Mouse (Mus musculus): ENCODE measurements around the gene Rnf10. TPM values are rescaled to one million over a fixed set of nuclear protein-coding genes. Genes with fewer than 3 reads are reported as not detected.
A peak's percentile ranks its signal among the peaks of the same experiment; 100 is the strongest.
"Not testable (repeated sequence)": the region's sequence is repeated elsewhere in the genome, so short reads cannot be mapped to it uniquely, and the experiment has no call there.

The Rnf10 gene
- total RNA-seq, 1 experiment = 134 TPM

DNA sequence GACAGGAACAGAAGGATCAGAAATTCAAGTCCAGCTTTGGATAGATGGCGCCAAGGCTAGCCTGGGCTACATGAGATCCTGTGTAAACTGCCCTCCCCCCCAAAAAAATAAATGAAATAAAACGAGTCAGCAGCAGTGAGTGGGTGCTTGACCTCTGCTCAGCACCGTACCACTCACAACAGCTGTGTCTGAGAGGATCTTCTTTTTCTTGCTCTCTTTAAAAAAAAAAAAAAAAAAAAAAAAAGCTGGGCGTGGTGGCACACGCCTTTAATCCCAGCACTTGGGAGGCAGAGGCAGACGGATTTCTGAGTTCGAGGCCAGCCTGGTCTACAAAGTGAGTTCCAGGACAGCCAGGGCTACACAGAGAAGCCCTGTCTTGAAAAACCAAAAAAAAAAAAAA lies 29.5 kb upstream of the Rnf10 start:
- DNase-seq (ENCODE audit: low read depth, low spot score); in situ Hi-C loops (cut with MboI; ENCODE audit: low sequenced_read_pairs in 2 of 2, unreplicated experiment in 2 of 2); H3K4me3 ChIP-seq (ENCODE audit: insufficient read depth in 1 of 2, low read depth in 1 of 2, low read length in 2 of 2, poor library complexity in 1 of 2, severe bottlenecking in 1 of 2); H3K27ac ChIP-seq (ENCODE audit: insufficient read depth, low read depth, low read length, poor library complexity, severe bottlenecking); H3K4me1 ChIP-seq (ENCODE audit: control insufficient read depth in 2 of 2, insufficient read depth in 2 of 2, low read length in 2 of 2, poor library complexity in 1 of 2); H3K9me3 ChIP-seq (ENCODE audit: control insufficient read depth, insufficient read depth, low read depth, low read length); H3K9ac ChIP-seq (ENCODE audit: insufficient read depth, low read depth, low read length, poor library complexity, severe bottlenecking): not testable (repeated sequence)
- 0 out of 2 replicates have a peak, but pooled peaks have one; percentile 44 for TF ChIP-seq ZNF384 (IDR thresholded peaks at IDR 0.05; ENCODE audit: low read depth, low read length)
- peaks cover 15% of the 10 kb centered on the region for H3K36me3 ChIP-seq (ENCODE audit: control insufficient read depth, insufficient read depth, low read length, poor library complexity, severe bottlenecking)

DNA sequence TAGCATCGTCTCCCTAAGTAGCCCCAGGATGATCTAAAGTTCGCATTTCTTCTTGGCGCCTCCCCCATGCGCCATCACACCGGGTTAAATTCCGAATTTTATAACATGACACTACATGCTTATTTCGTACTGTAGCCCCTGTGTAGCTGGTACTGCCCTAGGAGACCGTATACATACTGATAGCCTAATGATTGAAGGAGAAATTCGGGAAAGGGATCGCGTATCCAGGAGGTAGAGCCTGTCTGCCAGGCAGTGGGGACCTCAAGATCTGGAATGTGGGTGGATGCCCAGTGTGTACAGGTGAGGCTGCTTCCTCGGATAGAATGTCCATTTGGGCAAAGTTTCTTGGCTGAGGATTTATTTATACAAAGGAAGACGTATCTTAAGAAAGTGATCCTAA lies 28.9 kb upstream of the Rnf10 start:
- in situ Hi-C loops (cut with MboI; ENCODE audit: low sequenced_read_pairs in 2 of 2, unreplicated experiment in 2 of 2) = no loop called here
- H3K9me3 ChIP-seq (ENCODE audit: control insufficient read depth, insufficient read depth, low read depth, low read length) = no peaks in the 10 kb centered on the region
- TF ChIP-seq ZNF384 (IDR thresholded peaks at IDR 0.05; ENCODE audit: low read depth, low read length) (no peak), HCFC1 (IDR thresholded peaks at IDR 0.05; ENCODE audit: borderline replicate concordance, insufficient read depth, low read length) (no peak), CHD2 (IDR thresholded peaks at IDR 0.05; ENCODE audit: low read depth, low read length) (no peak), ZC3H11A (IDR thresholded peaks at IDR 0.05; ENCODE audit: borderline replicate concordance, low read depth, low read length) (no peak), MAFK (IDR thresholded peaks at IDR 0.05; ENCODE audit: insufficient read depth, low read depth, low read length) (no peak)
- H3K4me3 ChIP-seq (ENCODE audit: insufficient read depth in 1 of 2, low read depth in 1 of 2, low read length in 2 of 2, poor library complexity in 1 of 2, severe bottlenecking in 1 of 2) = peak overlapping the region; percentile 56 to 69
- DNase-seq (ENCODE audit: low read depth, low spot score) = no peak
- no peak overlapping the region for H3K27ac ChIP-seq (ENCODE audit: insufficient read depth, low read depth, low read length, poor library complexity, severe bottlenecking)
- H3K36me3 ChIP-seq (ENCODE audit: control insufficient read depth, insufficient read depth, low read length, poor library complexity, severe bottlenecking) = peaks cover 17% of the 10 kb centered on the region
- peaks cover 1 to 3% of the 10 kb centered on the region in 2 experiments; a peak in 1 of 4 replicates for H3K4me1 ChIP-seq (ENCODE audit: control insufficient read depth in 2 of 2, insufficient read depth in 2 of 2, low read length in 2 of 2, poor library complexity in 1 of 2)
- H3K9ac ChIP-seq (ENCODE audit: insufficient read depth, low read depth, low read length, poor library complexity, severe bottlenecking) = peak overlapping the region; percentile 63

DNA sequence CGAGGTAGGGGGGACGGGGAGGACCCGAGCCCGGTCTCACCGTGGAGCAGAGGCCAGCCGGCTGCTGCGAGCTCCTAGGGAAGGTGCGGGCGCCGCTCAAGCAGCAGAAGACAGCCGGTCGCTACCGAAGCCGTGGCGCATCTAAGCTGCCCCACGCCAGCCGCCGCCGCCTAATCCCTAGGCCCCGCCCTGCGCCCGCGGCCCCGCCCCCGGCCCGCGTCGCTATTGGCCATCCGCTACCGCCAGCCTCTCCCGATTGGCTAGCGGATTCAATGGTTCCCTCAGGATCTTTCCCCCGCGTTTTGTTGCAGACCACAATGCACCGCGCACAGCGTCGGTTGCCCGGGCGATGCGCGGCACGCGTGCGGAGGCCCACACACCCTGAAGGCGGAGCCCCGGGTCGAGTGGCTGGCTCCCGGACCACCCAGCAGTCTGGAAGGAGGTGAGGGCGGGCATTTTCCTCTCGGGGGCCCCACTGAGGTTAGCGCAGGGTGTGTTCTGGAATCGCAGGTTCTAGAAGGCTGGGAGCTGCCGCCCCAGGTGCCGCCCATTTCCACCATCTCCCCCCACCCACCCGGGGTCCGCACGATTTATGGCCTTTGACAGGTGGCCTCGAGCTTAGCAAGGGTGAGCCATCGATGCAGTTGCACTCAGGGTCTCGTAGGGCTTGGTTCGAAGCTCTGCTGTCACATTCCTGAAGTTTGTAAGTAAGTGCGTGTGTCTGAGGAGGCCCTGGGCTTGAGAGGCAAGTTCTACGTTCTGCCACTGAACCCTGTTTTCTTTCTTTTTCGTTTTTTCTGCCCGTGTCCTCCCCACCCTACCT lies 28.3 kb upstream of the Rnf10 start, which contains the start of gene Dynll1:
TSS of gene Dynll1 (minus strand) at position 208 of the 823 bp plus-strand sequence.
- Histone ChIP-seq H3K27ac (ENCODE audit: insufficient read depth, low read depth, low read length, poor library complexity, severe bottlenecking) (peak within 1 kb of the TSS; percentile 87), H3K36me3 (ENCODE audit: control insufficient read depth, insufficient read depth, low read length, poor library complexity, severe bottlenecking) (peaks cover 23% of the 10 kb centered on the region), H3K4me3 (ENCODE audit: insufficient read depth in 1 of 2, low read depth in 1 of 2, low read length in 2 of 2, poor library complexity in 1 of 2, severe bottlenecking in 1 of 2) (peak within 1 kb of the TSS; percentile 94), H3K9me3 (ENCODE audit: control insufficient read depth, insufficient read depth, low read depth, low read length) (no peaks in the 10 kb centered on the region), H3K4me1 (ENCODE audit: control insufficient read depth in 2 of 2, insufficient read depth in 2 of 2, low read length in 2 of 2, poor library complexity in 1 of 2) (peaks cover 1 to 3% of the 10 kb centered on the region in 2 experiments; a peak in 1 of 4 replicates), H3K9ac (ENCODE audit: insufficient read depth, low read depth, low read length, poor library complexity, severe bottlenecking) (peak within 1 kb of the TSS; percentile 89)
- peak; percentile 98 for DNase-seq (ENCODE audit: low read depth, low spot score)
- TF ChIP-seq MAFK (IDR thresholded peaks at IDR 0.05; ENCODE audit: insufficient read depth, low read depth, low read length) (peak; percentile 96), HCFC1 (IDR thresholded peaks at IDR 0.05; ENCODE audit: borderline replicate concordance, insufficient read depth, low read length) (no peak), CHD2 (IDR thresholded peaks at IDR 0.05; ENCODE audit: low read depth, low read length) (peak; percentile 80)
- in situ Hi-C loops (cut with MboI; ENCODE audit: low sequenced_read_pairs in 2 of 2, unreplicated experiment in 2 of 2) = no loop called here

DNA sequence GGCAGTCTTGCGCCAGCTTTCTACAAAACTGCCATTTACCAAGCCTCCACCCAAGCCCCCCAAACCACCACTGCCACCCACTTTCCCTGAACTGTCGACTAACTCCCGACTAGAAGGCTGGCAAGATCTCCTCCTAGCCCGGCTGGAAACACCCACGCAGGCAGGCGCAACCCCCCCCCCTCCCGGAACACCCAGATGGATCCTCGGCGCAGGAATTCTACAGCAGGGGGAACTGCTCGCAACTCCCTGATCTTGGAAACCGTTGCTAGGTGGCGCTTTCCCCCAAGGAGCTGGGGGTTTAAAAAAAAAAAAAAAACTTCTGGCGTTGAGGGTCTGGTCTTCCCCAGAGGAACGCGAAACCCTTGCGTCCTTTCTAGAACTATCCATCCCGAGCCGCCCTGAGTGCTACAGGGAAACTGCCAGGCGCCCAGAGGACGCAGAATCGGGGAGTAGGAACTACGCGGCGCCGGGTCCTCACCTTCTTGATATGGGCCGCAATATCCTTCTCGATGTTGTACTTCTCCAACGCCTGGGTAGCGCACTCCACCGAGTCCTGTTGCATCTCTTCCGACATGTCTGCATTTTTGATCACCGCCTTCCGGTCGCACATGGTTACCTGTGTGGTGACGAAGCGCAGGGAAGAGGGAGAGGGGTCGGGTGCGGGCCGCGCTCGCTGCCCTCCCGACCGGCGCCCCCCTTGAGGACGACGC lies 27.5 kb upstream of the Rnf10 start:
- Histone ChIP-seq H3K4me1 (ENCODE audit: control insufficient read depth in 2 of 2, insufficient read depth in 2 of 2, low read length in 2 of 2, poor library complexity in 1 of 2) (peaks cover 1 to 3% of the 10 kb centered on the region in 2 experiments; a peak in 1 of 4 replicates), H3K27ac (ENCODE audit: insufficient read depth, low read depth, low read length, poor library complexity, severe bottlenecking) (peak overlapping the region; percentile 87), H3K9ac (ENCODE audit: insufficient read depth, low read depth, low read length, poor library complexity, severe bottlenecking) (peak overlapping the region; percentile 89), H3K4me3 (ENCODE audit: insufficient read depth in 1 of 2, low read depth in 1 of 2, low read length in 2 of 2, poor library complexity in 1 of 2, severe bottlenecking in 1 of 2) (peak overlapping the region; percentile 94), H3K36me3 (ENCODE audit: control insufficient read depth, insufficient read depth, low read length, poor library complexity, severe bottlenecking) (peaks cover 29% of the 10 kb centered on the region), H3K9me3 (ENCODE audit: control insufficient read depth, insufficient read depth, low read depth, low read length) (no peaks in the 10 kb centered on the region)
- in situ Hi-C loops (cut with MboI; ENCODE audit: low sequenced_read_pairs in 2 of 2, unreplicated experiment in 2 of 2) = no loop called here
- peak; percentile 47 for DNase-seq (ENCODE audit: low read depth, low spot score)
- TF ChIP-seq ZC3H11A (IDR thresholded peaks at IDR 0.05; ENCODE audit: borderline replicate concordance, low read depth, low read length) = no peak
- TF ChIP-seq ZNF384 (IDR thresholded peaks at IDR 0.05; ENCODE audit: low read depth, low read length) = peak; percentile 96
